Mouse (Mus musculus) gastrocnemius, adult 18-20 months (tissue): ENCODE measurements at regions not wholly inside any gene's neighbourhood (a gene's known extent, or its start where the extent isn't known, plus 50 kb on each side); places are given as distances from the start of the nearest gene placed in this dataset.

Experiments
- DNase-seq: peaks from one replicate; pipeline ENCODE4 v3.0.0; 2021; ENCODE audit warnings: low spot score

DNA sequence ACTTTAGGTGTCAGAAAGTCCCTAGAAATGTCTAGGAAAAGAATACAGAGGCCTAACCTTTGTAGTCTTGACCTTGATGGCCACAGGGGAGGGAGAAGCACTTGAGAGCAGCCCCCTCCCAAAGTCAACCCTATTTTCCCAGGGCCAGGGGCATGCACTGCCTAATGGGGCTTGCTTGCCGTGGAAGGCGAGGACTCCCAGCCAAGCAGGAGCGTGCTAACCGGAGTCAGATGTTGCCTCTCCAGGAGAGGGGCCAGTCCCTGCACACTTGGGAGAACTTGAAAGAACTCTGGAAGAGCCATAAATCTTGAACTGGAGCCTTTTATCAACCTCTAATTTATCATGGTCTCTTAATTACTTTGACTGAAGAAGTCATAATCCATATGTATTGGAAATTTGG is 712.7 kb downstream of the Vrk1 start:
- no peak for DNase-seq

DNA sequence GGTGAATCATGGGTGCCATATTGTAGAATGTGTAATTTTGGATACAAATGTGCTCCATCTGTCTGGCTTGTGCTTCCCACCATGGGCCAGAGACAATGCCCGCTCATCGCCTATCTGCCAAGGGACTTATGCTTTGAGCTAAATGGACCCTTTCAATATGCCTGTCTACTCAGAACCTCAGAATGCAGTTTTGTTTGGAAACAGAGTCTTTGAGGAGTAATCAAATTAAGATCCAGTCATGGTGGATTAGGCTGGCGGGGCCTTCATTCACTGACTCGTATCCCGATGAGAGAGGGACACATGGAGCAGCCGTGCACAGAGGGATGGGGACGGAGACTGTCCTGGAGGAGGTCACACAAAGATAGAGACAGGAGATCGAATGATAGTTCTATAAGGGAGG is 716.9 kb downstream of the Vrk1 start:
- no peak for DNase-seq

DNA sequence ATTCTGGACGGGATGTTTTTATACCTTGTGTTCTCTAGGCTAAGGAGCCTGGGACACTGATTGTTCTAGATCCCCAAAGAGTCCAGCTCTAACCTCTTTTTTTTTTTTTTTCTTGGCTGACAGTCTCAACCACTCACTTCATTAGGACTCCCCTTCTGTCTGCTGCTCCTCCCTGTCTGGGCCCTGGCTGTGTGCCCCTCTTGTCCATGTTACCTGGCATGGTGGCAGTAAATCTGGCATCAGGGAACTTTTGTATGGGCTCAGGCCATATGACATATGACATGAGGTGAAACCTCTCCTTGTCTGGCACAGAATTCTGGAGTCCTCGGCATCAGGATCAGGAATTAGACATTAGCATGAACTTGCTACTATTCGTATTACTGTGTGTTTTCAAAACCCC is 717.5 kb downstream of the Vrk1 start:
- DNase-seq = no peak

DNA sequence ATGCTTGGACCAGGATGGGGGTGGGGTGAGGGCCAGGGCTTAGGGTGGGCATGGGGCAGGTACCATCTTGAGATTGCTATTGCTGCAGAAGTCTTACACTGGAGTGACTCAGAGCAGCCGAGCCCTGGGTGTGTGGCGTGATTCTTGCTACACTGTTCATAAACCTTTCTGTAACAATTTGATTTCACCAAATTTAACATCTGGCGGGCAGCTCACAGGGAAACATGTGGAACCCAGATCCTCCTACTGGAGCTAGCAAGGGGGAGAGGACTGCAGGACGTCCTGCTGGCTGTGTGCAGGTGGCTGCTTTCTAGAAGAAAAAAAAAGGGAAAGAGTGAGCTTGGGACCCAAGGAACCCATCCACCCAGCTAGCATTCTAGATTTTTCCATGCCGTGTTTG is 719.7 kb downstream of the Vrk1 start:
- no peak for DNase-seq

DNA sequence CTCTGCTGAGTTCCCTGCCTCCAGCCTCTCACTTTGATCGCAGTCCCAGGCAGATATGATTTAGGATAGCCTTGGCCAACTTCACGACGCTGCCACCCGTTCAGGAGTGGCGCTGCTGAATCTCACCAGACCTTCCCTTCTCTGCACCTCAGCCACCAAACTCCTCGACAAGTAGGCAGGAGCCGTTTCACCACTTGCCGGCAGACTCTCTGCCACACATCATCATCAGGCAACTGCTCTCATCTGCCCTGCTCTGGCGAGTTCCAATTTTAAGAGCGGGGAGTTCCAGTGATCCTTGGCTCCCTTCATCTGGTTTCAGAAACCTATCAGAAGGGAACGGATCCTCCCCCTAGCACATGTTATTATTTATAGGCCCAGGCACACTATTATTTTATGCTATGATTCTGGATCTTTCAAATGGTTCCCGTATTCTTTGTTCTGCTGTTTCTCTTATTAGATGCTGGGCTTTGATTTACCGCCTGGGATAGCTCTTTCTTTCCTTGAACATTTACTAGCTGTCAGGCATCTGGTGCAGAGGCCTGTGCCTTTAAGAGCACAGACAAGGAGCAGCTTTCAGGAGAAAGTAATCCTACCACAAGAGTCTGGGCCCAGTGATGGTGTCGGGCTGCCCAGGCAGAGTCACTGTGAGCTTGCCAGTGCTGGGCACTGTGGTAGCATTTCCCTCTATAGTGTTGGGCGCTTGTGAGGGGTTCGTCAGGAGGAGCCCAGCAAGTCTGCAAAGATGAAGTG is 722.3 kb downstream of the Vrk1 start:
- no peak for DNase-seq

DNA sequence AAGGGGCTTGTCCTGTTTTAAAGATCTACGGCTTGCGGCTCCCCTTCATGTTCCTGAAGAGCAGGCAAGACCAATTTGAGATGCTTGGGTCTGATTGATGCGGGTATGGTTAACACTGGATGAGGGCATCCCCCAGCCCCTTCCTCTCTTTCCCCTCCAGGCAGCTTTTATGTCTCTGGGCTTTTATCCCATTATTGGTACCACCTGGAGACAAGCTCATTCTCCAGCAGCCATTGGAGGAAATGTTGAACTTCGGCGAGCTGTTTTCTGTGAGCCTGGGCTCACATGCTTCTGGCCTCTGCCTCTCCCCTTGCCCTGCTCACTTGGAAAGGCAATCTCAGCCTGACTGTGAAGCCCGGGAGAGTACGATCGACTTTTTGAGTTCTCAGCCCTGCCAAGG is 738.7 kb downstream of the Vrk1 start:
- DNase-seq = no peak

DNA sequence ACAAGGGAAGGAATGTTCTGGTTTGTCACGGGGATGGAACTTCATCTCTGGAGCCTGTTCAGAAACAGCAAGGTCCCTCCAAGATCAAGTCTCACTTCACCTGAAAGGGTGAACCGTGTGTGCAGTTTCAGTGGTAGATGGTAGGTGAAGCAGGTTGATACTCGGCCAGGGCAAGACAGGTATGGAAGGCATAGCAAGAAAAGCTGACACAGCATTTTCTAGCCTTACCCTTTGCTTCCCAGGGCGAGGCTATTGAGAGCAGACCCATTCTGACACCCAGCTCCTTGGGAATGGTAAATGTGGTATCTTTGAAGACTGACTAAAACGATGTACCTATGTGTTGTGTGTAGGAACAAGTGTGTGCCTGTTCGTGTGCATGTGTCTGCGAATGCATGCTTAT is 724.9 kb upstream of the 3110018I06Rik start:
- no peak for DNase-seq

DNA sequence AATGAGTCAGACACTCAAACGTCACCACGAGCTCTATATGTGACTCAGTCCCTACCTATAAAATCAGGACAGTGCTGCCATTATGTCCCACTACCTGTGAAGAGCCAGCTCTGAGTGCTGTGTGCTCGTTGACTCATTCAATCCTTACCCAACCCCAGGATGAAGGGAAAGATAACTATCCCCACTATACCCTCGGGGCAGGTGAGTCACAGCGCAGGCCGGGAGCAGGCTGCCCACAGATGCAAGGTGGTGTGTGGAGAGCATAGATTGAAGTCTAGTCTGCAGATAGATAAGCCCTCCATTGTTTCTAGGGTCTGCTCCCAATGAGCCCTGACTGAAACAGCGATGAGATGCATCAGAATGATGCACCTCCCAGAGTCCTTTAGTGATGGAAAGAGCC is 723.9 kb upstream of the 3110018I06Rik start:
- DNase-seq = no peak

DNA sequence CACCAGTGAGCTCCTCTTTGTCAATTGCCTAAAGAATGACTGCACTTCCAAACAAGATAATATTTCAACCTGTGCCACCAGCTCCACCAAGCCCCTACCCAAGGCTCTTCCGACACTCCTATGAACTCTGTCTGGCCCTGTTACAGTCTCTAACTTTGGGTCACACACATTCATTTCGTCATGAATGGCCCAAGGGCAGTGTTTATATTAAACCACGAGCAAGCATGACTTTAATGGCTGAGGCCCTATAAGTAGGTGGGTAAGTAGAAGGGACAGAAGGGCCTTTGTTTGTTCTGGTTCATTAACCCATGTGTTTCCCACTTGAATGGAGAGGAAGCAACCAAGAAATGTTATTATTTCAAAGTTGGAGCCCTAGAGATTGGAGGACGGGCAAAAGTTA is 714.9 kb upstream of the 3110018I06Rik start:
- no peak for DNase-seq

DNA sequence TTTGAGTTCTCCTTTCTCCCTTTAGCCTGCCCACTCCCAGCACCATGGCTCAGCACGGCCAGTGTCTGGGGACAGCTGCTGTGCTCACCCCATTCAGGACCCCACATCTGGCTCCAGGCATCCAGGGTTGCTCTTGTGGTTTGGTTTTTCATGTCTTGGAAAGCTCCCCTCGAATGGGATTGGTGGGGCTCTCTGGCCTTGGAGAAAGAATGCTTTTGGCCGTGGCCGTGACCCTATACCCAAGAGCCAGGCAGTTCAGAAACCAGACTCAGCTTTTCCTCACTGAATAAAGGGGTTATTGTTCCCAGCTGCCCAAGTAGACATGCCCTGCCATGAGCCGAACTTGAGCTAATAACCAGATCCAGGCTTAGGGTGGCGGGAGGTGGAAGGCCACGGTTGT is 691.8 kb upstream of the 3110018I06Rik start:
- DNase-seq = no peak

DNA sequence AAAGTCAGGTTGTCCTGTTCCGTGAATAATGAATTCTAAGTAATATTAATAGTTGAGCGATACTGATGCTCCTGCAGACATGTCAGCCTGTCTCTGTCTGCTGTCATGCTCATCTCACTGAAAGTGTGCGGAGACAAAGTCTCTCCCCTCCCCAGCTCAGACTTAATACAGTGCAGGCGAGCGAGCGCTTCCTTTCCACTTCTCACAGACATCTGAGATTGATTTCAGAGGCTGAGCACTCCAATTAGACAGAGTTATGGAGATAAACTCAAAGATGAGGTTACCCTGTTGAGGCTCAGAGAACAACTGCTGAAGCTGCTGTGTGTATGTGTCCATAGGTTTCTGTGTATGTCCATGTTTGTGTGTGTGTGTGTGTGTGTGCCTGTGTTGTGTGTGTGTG is 668.7 kb upstream of the 3110018I06Rik start:
- no peak for DNase-seq

DNA sequence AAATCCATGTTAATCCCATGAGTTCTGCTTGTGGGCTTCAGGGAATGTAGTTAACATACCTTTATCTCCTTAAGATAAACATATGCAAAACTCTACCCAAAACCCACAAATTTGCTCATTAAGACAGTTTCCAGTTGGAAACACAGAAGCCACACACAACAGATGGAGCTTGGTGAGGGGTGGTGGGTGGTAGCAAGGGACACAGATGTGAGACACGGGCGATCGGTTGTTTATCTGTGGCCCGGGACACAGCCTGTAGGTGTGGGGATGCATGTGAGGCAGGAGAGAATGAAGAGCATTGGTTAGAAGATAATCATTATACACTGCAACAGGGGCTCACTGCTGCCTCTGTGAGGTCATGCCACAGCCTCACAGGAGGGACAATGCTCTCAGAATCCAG is 666.1 kb upstream of the 3110018I06Rik start:
- no peak for DNase-seq

DNA sequence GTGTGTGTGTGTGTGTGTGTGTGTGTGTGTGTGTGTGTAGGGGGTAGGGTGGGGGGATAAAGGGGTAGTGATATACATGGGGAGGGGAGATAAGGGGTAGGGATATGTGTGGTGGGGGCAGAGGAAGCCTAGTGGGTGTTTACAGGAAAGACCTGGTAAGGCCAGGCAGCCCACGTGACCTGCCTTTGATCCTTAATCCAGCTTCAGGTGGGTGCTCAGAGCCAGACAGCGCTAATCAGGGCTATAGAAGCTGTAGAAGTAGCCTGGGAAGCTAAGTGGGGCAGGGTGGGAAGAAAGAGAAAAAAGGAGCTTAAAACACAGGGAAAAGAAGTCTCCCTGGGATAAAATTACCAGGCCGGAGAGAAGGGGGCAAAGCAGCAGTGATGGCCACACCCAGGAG is 659.9 kb upstream of the 3110018I06Rik start:
- DNase-seq = no peak

DNA sequence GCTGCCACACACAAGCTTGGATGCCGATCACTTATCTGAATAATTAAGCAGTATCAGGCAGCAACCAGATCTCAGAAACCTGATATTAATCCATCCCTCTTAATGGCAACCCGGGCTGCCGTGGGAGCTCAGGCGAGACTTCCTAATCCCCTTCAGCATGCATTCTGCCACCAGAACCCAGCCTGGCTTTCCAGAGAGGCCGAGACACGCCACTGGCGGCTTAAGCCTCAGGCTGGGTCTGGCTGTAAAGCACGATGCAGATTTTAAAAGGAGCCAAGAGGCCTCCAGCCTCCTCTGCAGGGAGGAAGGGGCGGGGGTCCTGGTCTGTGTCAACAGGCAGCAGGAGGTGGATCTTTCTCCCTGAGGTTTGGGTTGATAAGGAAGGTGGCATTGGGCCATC is 659.1 kb upstream of the 3110018I06Rik start:
- no peak for DNase-seq

DNA sequence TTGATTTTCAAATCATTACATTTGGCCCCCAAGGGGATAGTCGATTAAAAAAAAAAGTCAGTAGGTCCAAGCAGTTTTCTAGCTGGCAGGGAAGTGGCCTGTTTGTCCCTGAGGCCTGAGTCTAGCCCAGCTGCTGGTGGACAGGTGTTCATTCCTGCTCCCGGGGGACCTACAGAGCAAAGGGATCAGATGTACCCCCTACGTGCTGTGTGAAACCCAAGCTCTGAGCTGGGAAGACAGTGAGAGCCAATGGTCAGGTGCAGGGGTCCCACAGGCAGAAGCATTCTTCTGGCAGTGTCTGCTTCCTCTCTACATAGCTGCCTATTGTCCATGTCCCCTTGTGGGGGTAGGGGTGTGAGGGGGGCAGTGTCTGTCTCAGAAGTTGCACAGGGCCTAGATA is 653.2 kb upstream of the 3110018I06Rik start:
- no peak for DNase-seq

DNA sequence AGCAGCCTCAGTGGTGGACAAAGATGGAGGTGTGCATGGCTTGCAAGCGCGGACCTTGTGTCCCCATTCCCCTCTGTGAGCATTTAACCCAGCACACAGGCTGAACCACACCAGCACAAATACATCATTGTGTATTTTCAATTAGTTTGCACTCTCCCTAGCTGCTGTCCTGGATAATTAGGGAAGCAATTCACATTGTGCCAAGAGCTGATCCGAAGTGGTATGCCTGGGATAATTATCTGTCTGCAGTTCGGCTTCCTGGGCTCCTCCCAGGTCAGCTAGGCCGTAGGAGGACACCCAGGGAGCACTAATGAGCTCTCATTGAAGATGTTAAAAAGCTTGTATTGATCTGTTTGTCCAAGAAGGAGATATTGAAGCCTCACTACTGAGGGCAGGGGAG is 648.8 kb upstream of the 3110018I06Rik start:
- no peak for DNase-seq

DNA sequence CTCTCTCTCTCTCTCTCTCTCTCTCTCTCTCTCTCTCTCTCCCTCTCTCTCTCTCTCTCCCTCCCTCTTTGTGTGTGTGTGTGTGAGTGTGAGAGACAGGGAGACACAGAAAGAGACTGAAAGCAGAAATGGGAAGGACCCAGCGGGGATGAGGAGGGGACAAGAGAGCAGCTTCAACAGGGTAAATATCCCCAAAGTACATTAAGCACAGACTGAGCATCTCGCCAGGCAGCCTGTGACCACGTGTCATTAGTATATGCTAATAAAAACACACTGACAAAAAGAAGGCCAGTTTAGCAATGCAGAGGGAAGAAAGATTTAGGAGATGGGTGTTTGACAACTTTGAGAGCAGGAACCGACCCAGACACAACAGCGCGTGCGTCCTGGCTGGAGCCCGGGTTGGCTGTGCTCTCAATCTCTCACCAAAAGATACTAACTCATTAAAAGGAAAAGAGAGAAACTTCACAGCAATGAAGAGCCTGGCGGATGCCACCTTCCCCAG is 648.2 kb upstream of the 3110018I06Rik start:
- no peak for DNase-seq

DNA sequence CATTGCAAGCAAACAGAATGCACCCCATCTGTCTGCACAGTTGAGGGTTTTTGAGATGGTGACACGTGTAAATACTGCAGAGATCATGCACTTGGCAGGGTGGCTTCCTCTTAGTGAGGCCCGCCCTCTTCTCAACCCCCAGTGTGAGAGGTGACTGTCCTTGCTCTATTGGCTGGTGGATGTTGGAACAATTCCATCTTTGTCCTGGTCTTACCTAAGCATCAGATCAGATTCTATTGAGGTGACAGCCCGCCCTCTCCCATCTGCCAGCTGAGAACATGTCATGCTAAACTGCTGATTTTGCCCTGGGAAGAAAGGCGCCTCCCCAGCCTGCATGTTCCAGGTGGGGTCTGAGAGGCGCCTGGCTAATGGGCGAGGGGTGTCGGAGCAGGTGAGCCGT is 646.4 kb upstream of the 3110018I06Rik start:
- DNase-seq = no peak

DNA sequence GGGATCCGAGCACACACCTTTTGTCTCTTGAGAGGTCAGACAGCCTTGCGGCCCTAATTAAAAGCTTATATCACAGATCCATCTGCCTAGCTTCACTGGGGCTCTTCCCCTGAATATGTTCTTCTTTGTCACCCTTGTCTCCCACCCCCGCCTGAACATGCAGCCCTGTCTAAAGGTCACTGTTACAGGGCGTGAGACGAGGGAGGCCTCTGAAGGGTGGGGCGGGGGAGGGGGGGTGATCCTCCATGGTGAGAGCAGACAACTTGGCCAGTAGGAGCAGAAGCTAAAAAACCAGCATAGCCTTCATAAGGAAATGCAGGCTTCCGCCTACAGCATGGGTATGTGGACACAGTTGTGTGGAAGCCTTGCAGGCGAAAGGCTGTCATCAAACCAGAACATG is 646.0 kb upstream of the 3110018I06Rik start:
- no peak for DNase-seq

DNA sequence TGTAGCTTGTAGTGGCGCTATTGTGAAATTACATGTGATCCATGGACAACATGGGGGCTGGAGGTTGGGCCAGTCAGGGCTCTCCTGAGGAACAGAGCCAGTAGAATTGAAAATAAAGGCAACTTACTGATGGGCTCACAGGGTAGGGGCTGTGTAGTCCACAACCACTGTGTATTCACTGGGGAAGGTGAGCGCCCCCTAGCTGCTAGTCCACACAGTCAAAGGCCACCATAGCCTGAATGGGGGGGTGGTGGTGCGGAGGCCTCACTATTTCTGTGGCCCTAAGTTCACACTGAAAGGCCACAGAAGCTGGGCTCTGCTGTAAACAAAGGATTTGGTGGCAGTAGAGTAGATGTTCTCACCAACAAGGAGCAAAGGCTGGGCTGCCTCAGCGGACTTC is 636.8 kb upstream of the 3110018I06Rik start:
- DNase-seq = no peak

DNA sequence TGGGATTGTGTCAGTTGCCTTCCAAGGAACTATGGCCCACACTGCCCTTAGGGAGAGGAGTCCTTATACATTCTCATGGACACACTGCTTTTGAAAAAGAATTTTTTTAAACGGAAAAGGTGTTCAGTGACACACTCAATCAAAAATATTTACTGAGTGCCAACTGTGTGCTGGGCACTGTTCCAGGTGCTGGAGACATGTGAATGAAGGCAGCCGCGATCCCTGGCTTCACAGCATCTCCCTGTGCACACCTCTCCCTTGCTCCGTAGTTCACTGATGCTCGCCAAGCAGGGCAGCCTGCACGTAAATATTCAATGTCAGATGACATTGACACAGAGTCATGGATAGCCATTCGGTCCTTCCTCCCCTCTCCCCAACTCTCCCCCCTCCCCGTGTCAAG is 635.7 kb upstream of the 3110018I06Rik start:
- no peak for DNase-seq

DNA sequence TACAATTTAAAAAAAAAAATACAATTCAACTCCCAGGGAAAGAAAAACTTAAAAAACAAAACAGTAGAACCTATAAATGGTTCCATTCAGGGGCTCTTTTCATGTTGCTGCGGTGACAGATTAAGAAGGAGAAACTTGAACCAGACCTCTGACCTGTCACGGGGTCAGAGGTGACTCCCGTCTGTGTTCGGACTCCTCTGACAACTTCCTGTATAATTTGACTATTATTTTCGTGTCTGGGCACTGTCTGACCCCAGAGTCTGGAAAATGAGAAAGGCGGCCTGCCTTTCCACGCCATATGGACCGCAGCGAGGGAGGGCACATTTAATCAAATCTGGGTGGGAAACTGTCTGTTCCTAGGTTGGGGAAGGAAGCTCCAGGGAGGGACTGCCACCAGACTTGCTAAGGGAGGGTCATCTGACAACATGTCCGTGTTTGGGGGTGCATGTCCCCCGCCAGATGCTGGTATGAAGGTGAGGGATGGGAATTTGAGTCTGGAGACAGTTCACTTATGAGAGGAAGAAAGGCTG is 634.7 kb upstream of the 3110018I06Rik start:
- no peak for DNase-seq

DNA sequence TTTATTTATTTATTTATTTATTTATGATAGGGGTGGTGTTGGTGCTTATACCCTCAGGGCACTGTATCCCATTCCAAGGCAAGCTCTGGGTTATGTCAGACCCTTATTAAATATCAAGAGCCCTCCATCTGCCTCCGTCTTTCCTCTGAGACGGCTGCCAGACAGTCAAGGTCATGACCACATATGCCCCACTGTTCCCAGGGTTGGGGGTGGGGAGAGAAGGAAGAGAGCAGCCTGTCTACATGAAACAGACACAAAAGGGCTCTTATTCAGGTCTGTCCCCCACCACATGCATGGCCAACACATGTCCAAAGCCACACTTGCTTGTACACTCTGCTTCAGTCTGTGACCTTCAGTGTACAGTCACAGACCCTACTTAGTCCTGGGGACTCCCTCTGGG is 632.9 kb upstream of the 3110018I06Rik start:
- DNase-seq = no peak

DNA sequence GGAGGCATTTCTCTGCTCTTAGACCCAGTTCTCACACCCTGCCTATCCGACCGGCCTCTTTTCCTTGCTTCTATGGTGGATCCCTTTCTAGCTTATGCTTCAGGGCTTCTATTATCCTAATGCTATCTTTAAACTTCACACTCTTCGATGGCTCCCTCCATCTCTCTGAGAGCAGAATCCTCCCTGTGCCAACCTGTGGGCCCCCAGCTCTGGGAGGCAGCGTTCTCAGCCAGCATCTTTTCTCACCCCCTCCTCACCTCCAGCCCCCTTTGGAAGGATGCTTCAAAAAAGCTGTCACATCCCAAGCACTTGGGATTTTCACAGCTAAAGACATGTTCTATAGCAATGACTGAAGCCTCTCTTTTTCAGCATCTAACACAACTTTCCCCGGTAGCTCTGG is 626.8 kb upstream of the 3110018I06Rik start:
- no peak for DNase-seq
